ENCODE assay signal across 7 mouse cellular contexts in the genomic region with DNA sequence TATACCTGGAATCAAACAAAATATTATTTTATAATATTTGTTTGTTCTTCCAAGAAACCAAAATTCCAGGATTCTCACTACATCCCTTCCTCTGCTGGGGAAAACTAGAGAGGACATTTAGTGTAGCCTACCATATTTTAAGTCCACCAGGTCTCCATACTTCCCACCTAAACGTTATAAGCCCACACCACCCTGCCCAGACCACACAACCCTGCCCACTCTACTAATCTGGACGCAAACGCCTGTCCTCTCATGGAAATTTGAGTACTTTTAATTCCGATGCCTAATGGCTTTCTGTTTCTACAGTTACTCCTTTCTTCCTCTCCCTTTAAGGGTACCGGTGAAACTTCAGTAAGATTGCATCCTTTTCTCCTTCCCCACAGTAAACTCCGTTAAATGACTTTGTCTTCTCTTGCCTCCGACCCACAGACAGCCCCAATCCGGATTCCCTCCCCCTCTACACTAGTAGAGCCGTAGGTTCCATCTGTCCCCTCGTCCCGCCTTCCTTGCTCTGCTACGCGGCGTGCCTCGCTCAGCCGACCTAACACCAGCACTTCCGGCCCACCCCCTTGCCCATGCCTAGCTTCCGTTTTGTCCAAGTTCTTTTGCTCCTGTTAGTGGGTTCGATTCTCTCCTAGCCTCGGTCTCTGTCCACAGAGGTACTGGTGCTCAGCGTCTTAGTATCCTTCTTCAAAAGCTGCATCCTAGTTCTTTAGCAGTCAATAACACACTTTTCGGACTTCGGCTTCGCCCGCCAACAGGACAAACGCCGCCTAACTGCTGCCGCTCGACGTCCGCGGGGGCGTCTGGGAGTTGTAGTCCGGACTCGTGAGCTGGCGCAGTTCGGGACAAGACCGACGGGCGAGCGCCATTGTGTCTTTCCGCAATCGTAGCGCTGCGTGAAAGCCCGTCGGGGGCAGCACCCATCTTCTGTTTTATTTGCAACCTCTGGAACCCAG. TPM values are rescaled to one million over a fixed set of nuclear protein-coding genes. Genes with fewer than 3 reads are reported as not detected.
DNase-seq lines count a peak whose midpoint lies in the region; ATAC-seq and TF ChIP-seq lines count a peak whose summit lies in the region.

A gene (plus strand): TSS at position 600 of the 959 bp plus-strand sequence.

- 4% methylated on average over 47 of the region's 47 CpGs for WGBS in embryonic facial prominence, embryonic 10.5 days
- WGBS in intestine, postnatal 0 days = 3% methylated on average over 47 of the region's 47 CpGs
- 5% methylated on average over 47 of the region's 47 CpGs for WGBS in midbrain, embryonic 12.5 days
- 2% methylated on average over 47 of the region's 47 CpGs for WGBS in small intestine, adult 2 months

- peak; percentile 62 for TF ChIP-seq POLR2A in small intestine, adult 2 months (IDR thresholded peaks at IDR 0.05; ENCODE audit: low read depth, low read length)

- H3K4me1 ChIP-seq in embryonic facial prominence, embryonic 10.5 days = no peaks in the 10 kb centered on the region
- no peaks in the 10 kb centered on the region for H3K4me1 ChIP-seq in intestine, postnatal 0 days (replicated peaks; ENCODE audit: control insufficient read depth, insufficient read depth, low read length)
- H3K4me1 ChIP-seq in midbrain, embryonic 12.5 days = no peaks in the 10 kb centered on the region
- no peaks in the 10 kb centered on the region for H3K4me1 ChIP-seq in small intestine, adult 2 months (ENCODE audit: control insufficient read depth, insufficient read depth, insufficient read length, low read length)

- peak within 1 kb of the TSS; percentile 90 for H3K27ac ChIP-seq in embryonic facial prominence, embryonic 10.5 days (replicated peaks)
- peak within 1 kb of the TSS; percentile 73 for H3K27ac ChIP-seq in intestine, postnatal 0 days (ENCODE audit: low read depth, low read length)
- H3K27ac ChIP-seq in midbrain, embryonic 12.5 days (replicated peaks) = no peak within 1 kb of the TSS
- H3K27ac ChIP-seq in small intestine, adult 2 months (ENCODE audit: insufficient read depth, low read depth, low read length) = peak within 1 kb of the TSS; percentile 69

- peak; percentile 93 for DNase-seq in adrenal gland, postnatal 10 days
- DNase-seq in embryonic facial prominence, embryonic 10.5 days (ENCODE audit: low spot score) = peak; percentile 89
- peak; percentile 56 for DNase-seq in gonadal fat pad, adult 2 months (ENCODE audit: low read depth)
- DNase-seq in left cerebral cortex, postnatal 4 days = peak; percentile 88

- no peaks in the 10 kb centered on the region for H3K27me3 ChIP-seq in embryonic facial prominence, embryonic 10.5 days (replicated peaks; ENCODE audit: low read depth, poor library complexity, severe bottlenecking)
- no peaks in the 10 kb centered on the region for H3K27me3 ChIP-seq in intestine, postnatal 0 days (replicated peaks; ENCODE audit: control insufficient read depth, insufficient read depth, low read length)
- peaks cover 4% of the 10 kb centered on the region; the same call in 1 of the 2 replicates for H3K27me3 ChIP-seq in midbrain, embryonic 12.5 days
- no peaks in the 10 kb centered on the region for H3K27me3 ChIP-seq in small intestine, adult 2 months (ENCODE audit: control insufficient read depth, insufficient read depth, low read length)

- peak within 1 kb of the TSS; percentile 66 for H3K4me3 ChIP-seq in embryonic facial prominence, embryonic 10.5 days
- peak within 1 kb of the TSS; percentile 82 for H3K4me3 ChIP-seq in intestine, postnatal 0 days (ENCODE audit: low read depth, low read length)
- H3K4me3 ChIP-seq in midbrain, embryonic 12.5 days = peak within 1 kb of the TSS; percentile 55
- H3K4me3 ChIP-seq in small intestine, adult 2 months (ENCODE audit: low read depth, low read length) = peak within 1 kb of the TSS; percentile 81

- H3K9ac ChIP-seq in intestine, postnatal 0 days (ENCODE audit: low read depth, low read length) = peak within 1 kb of the TSS; percentile 78
- H3K9ac ChIP-seq in midbrain, embryonic 12.5 days (replicated peaks) = peak within 1 kb of the TSS; percentile 56

- peak within 1 kb of the TSS; percentile 81 for H3K4me2 ChIP-seq in intestine, postnatal 0 days (replicated peaks; ENCODE audit: low read depth)
- peak within 1 kb of the TSS; percentile 54 for H3K4me2 ChIP-seq in midbrain, embryonic 12.5 days (replicated peaks)

- intact Hi-C loops in left cerebral cortex, postnatal 4 days (cut with DNase I) = loop anchor here (2.0 kb wide), 1 partner anchor 32 kb away; a partner anchor contains a TSS

- peak; percentile 41 for TF ChIP-seq CTCF in intestine, postnatal 0 days (IDR thresholded peaks at IDR 0.05; ENCODE audit: low read depth)
- peak; percentile 12; the same call in 1 of the 2 replicates for TF ChIP-seq CTCF in small intestine, adult 2 months (IDR thresholded peaks at IDR 0.05; ENCODE audit: extremely low read depth, insufficient read length, insufficient replicate concordance, low read depth, low read length)

- H3K9me3 ChIP-seq in embryonic facial prominence, embryonic 10.5 days = peaks cover 53% of the 10 kb centered on the region
- H3K9me3 ChIP-seq in intestine, postnatal 0 days (ENCODE audit: control insufficient read depth) = no peaks in the 10 kb centered on the region
- H3K9me3 ChIP-seq in midbrain, embryonic 12.5 days = peaks cover 30% of the 10 kb centered on the region

- peaks cover 36% of the 10 kb centered on the region for H3K36me3 ChIP-seq in embryonic facial prominence, embryonic 10.5 days (replicated peaks)
- H3K36me3 ChIP-seq in intestine, postnatal 0 days (ENCODE audit: control insufficient read depth, insufficient read depth) = peaks cover 21% of the 10 kb centered on the region
- H3K36me3 ChIP-seq in midbrain, embryonic 12.5 days = peaks cover 35% of the 10 kb centered on the region
- H3K36me3 ChIP-seq in small intestine, adult 2 months (ENCODE audit: control insufficient read depth, insufficient read depth, low read length) = peaks cover 18% of the 10 kb centered on the region

- ATAC-seq in intestine, postnatal 0 days = peak; percentile 98
- ATAC-seq in midbrain, embryonic 12.5 days (ENCODE audit: low FRiP score, low read depth) = peak; percentile 97

RNA-seq across cellular contexts. Expression of the gene that starts here (rescaled TPM):
- total RNA-seq in adrenal gland, postnatal 10 days (2021) = 10 to 100 TPM; 22.4 to 25.6 TPM
- polyA plus RNA-seq in embryonic facial prominence, embryonic 10.5 days (2016; fragmentation: Nextera tagmentation; extraction: Ambion mirVana) = 31.6 and 33.0 TPM in 2 replicates
- polyA plus RNA-seq in gonadal fat pad, adult 2 months (2012; rRNA removed) = 15.5 and 16.2 TPM in 2 replicates
- 12.5 and 15.6 TPM in 2 replicates for polyA plus RNA-seq in intestine, postnatal 0 days (2015; fragmentation: Nextera tagmentation; extraction: Ambion mirVana)
- total RNA-seq in left cerebral cortex, postnatal 4 days (2021) = 10 to 100 TPM; 20.7 to 22.7 TPM
- polyA plus RNA-seq in midbrain, embryonic 12.5 days (2016; fragmentation: Nextera tagmentation; extraction: Ambion mirVana) = 32.3 and 34.5 TPM in 2 replicates
- 3.3 and 5.3 TPM in 2 replicates for polyA plus RNA-seq in small intestine, adult 2 months (2012; rRNA removed)
